Mouse (Mus musculus) liver, embryonic 14.5 days (tissue): ENCODE results near the gene Rab25. TPM values are rescaled to one million over a fixed set of nuclear protein-coding genes. Genes with fewer than 3 reads are reported as not detected.

ENCODE experiments used
- ATAC-seq: fragments of 200-750 bp; cut with Nextera tagmentation; 2 replicates; pipeline ENCODE4 v1.8.0; 2017; ENCODE audit warnings: moderate number of reproducible peaks, mild to moderate bottlenecking, moderate library complexity; ENCODE audit not compliant: insufficient read depth
- DNase-seq, 3 experiments: peaks; one replicate each; pipeline ENCODE4 v3.0.0-alpha.2; 2012 to 2013; ENCODE audit warnings: low read depth in 3 of 3, low spot score in 3 of 3
- H3K27ac ChIP-seq: fragments of 300-500 bp; sonication (generic); 2 replicates; pipeline ENCODE4 v1.5.1; 2014; ENCODE audit warnings: moderate library complexity, mild to moderate bottlenecking, control low read depth, inconsistent platforms
- H3K27me3 ChIP-seq: fragments of 300-500 bp; sonication (generic); 2 replicates; pipeline ENCODE4 v1.6.1; 2014; ENCODE audit warnings: mild to moderate bottlenecking, low read length, moderate library complexity; ENCODE audit not compliant: control insufficient read depth, insufficient read depth
- H3K36me3 ChIP-seq: fragments of 300-500 bp; sonication (generic); replicated peaks from 2 replicates; pipeline ENCODE4 v1.6.1; 2014; ENCODE audit warnings: low read depth; ENCODE audit not compliant: control insufficient read depth, insufficient read depth
- H3K4me1 ChIP-seq, 2 experiments: fragments of 200-500 bp in 1 of 2; fragments of 300-500 bp in 1 of 2; sonication (generic) in 1 of 2; replicated peaks; 2 replicates each; pipeline ENCODE4 v1.6.1; 2012 to 2014; ENCODE audit warnings: antibody characterized with exemption in 1 of 2, inconsistent platforms in 1 of 2, low read length in 1 of 2; ENCODE audit not compliant: control insufficient read depth in 2 of 2, insufficient read depth in 2 of 2
- H3K4me2 ChIP-seq: fragments of 300-500 bp; sonication (generic); 2 replicates; pipeline ENCODE4 v1.6.1; 2014; ENCODE audit warnings: low read depth, mild to moderate bottlenecking, control low read depth, moderate library complexity
- H3K4me3 ChIP-seq, 2 experiments: fragments of 200-500 bp in 1 of 2; fragments of 300-500 bp in 1 of 2; sonication (generic) in 1 of 2; 2 replicates each; pipeline ENCODE4 v1.5.1; 2012 to 2014; ENCODE audit warnings: low read depth in 2 of 2, low read length in 2 of 2, mild to moderate bottlenecking in 2 of 2, control low read depth in 1 of 2, inconsistent platforms in 1 of 2, moderate library complexity in 1 of 2; ENCODE audit not compliant: insufficient read depth in 1 of 2
- H3K9ac ChIP-seq: fragments of 300-500 bp; sonication (generic); replicated peaks from 2 replicates; pipeline ENCODE4 v1.6.1; 2014; ENCODE audit warnings: mild to moderate bottlenecking, control low read depth, moderate library complexity
- H3K9me3 ChIP-seq: fragments of 300-500 bp; sonication (generic); 2 replicates; pipeline ENCODE4 v1.6.1; 2016; ENCODE audit warnings: low read length, mixed read lengths; ENCODE audit not compliant: control insufficient read depth
- CTCF ChIP-seq: IDR thresholded peaks from 2 replicates; pipeline ENCODE4 v1.5.1; 2016; ENCODE audit warnings: antibody characterized with exemption, low read depth, control low read depth
- EP300 ChIP-seq: IDR thresholded peaks from 2 replicates; pipeline ENCODE4 v1.6.1; 2016; ENCODE audit warnings: antibody characterized with exemption, low read depth
- WGBS: fragments of 180-500 bp; shearing (Covaris S2); extraction: QIAGEN DNeasy Blood & Tissue Kit; methylation state at CpG from one replicate; pipeline ENCODE4 v1.1.7; 2014; ENCODE audit not compliant: insufficient replicate concordance; 5-methylcytosine and 5-hydroxymethylcytosine counted together
- polyA plus RNA-seq, 2 experiments: library from polyadenylated mRNA; depleted of rRNA in 1 of 2; stranded (reverse) in 1 of 2; unstranded in 1 of 2; fragments of >200 nt; fragmentation: Nextera tagmentation in 1 of 2; extraction: Ambion mirVana in 1 of 2; gene quantifications; 2 replicates each; pipeline versions ENCODE4 v1.2.1 to v1.2.3; 2012 to 2014

Rab25 gene
- polyA plus RNA-seq, 2 experiments: 0.25 to 0.52 TPM

DNA sequence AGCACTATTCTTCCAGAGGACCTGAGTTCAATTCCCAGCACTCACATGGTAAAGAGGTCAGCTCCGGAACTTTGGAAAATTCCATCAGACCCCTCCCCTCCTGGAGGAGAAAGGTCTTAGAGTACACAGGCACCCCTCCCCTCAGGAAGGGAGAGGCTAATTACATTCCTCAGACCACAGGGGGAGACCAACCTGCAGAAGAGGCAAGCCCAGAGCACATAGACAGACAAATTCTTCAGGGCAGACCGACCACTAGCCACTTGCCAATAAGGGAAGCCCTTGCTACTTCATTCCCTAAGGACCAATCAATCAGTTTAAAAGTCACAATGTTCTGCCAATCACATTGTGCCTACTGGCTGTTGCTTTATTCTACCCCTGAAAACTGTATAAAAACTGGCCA, 24.7 kb upstream of the Rab25 start:
- no peak overlapping the region for H3K27ac ChIP-seq
- H3K36me3 ChIP-seq: peaks cover 7% of the 10 kb centered on the region
- WGBS: 74% methylated on average over 2 of the region's 2 CpGs
- DNase-seq: no peak
- no peak for ATAC-seq
- no peaks in the 10 kb centered on the region for H3K27me3 ChIP-seq
- no peak for TF ChIP-seq CTCF
- no peak for TF ChIP-seq EP300
- H3K9ac ChIP-seq: no peak overlapping the region
- H3K4me1 ChIP-seq: peaks cover 0 to 4% of the 10 kb centered on the region in 2 experiments; a peak in 1 of 4 replicates
- no peak overlapping the region for H3K4me3 ChIP-seq
- H3K9me3 ChIP-seq: no peaks in the 10 kb centered on the region
- no peak overlapping the region for H3K4me2 ChIP-seq

- Histone ChIP-seq H3K27me3 (no peaks in the 10 kb centered on the region), H3K4me2 (no peak overlapping the region), H3K36me3 (peaks cover 13% of the 10 kb centered on the region), H3K27ac (no peak overlapping the region), H3K9ac (no peak overlapping the region), H3K4me1 (peaks cover 0 to 6% of the 10 kb centered on the region in 2 experiments; a peak in 1 of 4 replicates), H3K4me3 (no peak overlapping the region), H3K9me3 (no peaks in the 10 kb centered on the region)
- DNase-seq (no peak), ATAC-seq (no peak)
- 56% methylated on average over 1 of the region's 1 CpGs for WGBS
- TF ChIP-seq EP300 (no peak), CTCF (no peak)
These were observed 23.8 kb upstream of the Rab25 start for GRCm38 (mm10) chr3:88571856-88572255.

DNA sequence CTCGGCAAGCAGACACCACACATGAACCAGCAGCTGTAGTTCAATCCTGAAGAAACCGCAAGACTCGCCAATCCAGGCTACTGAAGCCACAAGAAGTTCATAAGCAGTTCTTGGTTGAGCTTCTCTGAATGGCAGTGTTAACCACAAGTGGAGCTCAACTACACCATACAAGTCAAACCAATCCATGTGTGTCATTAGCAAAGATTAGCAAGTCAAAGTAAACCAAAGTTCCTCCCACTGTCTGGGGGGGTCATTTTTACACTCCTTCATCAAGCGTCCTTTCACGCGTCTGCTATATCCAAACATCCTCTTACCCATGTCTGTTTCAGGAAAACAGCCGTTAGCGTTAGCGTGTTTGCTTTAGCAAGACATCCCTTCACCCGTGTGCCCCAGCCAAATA, 22.2 kb upstream of the Rab25 start:
- WGBS: 80% methylated on average over 10 of the region's 10 CpGs
- Histone ChIP-seq H3K4me3 (no peak overlapping the region), H3K4me1 (peaks cover 0 to 6% of the 10 kb centered on the region in 2 experiments; a peak in 1 of 4 replicates), H3K9me3 (no peaks in the 10 kb centered on the region), H3K9ac (no peak overlapping the region), H3K27ac (no peak overlapping the region), H3K4me2 (no peak overlapping the region), H3K27me3 (no peaks in the 10 kb centered on the region), H3K36me3 (peaks cover 22% of the 10 kb centered on the region)
- no peak for ATAC-seq
- no peak for DNase-seq
- no peak for TF ChIP-seq EP300
- no peak for TF ChIP-seq CTCF

- H3K36me3 ChIP-seq: peaks cover 22% of the 10 kb centered on the region
- ATAC-seq (no peak), DNase-seq (no peak)
- H3K9me3 ChIP-seq: no peaks in the 10 kb centered on the region
- no peaks in the 10 kb centered on the region for H3K27me3 ChIP-seq
- H3K27ac ChIP-seq: no peak overlapping the region
- peaks cover 0 to 6% of the 10 kb centered on the region in 2 experiments; a peak in 1 of 4 replicates for H3K4me1 ChIP-seq
- H3K4me2 ChIP-seq: no peak overlapping the region
- WGBS: 80% methylated on average over 5 of the region's 5 CpGs
- no peak overlapping the region for H3K4me3 ChIP-seq
- TF ChIP-seq CTCF (no peak), EP300 (no peak)
- no peak overlapping the region for H3K9ac ChIP-seq
These were observed 21.6 kb upstream of the Rab25 start for GRCm38 (mm10) chr3:88569694-88570093.

- Histone ChIP-seq H3K27ac (no peak overlapping the region), H3K27me3 (no peaks in the 10 kb centered on the region)
- ATAC-seq: peak; percentile 53
These were observed 21.0 kb upstream of the Rab25 start for GRCm38 (mm10) chr3:88569093-88569492.

More at GRCm38 (mm10) chr3:88569093-88569492, 21.0 kb upstream of the Rab25 start:
- DNase-seq: no peak
- no peak overlapping the region for H3K4me3 ChIP-seq
- H3K4me1 ChIP-seq: peaks cover 0 to 6% of the 10 kb centered on the region in 2 experiments; a peak in 1 of 4 replicates
- no peak overlapping the region for H3K9ac ChIP-seq
- H3K36me3 ChIP-seq: peaks cover 26% of the 10 kb centered on the region
- no peaks in the 10 kb centered on the region for H3K9me3 ChIP-seq
- WGBS: 63% methylated on average over 2 of the region's 2 CpGs
- no peak overlapping the region for H3K4me2 ChIP-seq
- TF ChIP-seq CTCF (no peak), EP300 (no peak)
